Mouse (Mus musculus): Measurements from ENCODE around the gene Slc35g2. TPM values are rescaled to one million over a fixed set of nuclear protein-coding genes. Genes with fewer than 3 reads are reported as not detected.

The Slc35g2 gene
- polyA plus RNA-seq, 1 experiment from 2014 or later, result 6.5 TPM

DNA sequence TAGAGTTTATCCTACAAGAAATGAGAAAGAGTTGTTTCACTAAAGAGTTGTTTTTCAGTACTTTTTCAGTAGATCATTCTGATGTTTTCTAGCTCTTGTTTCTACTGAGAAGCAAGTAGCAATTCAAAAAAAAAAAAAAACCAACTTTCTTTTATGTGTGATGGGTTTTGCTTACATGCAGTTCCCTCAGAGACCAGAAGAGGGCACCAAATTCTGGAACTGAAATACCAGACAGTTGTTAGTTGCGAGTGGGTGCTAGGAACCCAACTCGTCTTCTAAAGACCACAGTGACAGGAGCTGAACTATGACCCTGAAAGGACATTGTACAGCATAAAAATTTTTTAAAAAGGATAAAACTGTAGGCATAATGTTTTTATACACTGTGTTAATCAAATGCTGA is 22.6 kb downstream of the Slc35g2 start:
- Histone ChIP-seq H3K4me3 (no peak overlapping the region), H3K4me1 (peaks cover 28% of the 10 kb centered on the region), H3K9me3 (replicated peaks) (peaks cover 12% of the 10 kb centered on the region), H3K36me3 (peaks cover 27% of the 10 kb centered on the region), H3K27ac (replicated peaks) (no peak overlapping the region), H3K27me3 (ENCODE audit: low read depth, poor library complexity, severe bottlenecking) (no peaks in the 10 kb centered on the region)
- no peak for DNase-seq (ENCODE audit: low spot score)
- 87% methylated on average over 2 of the region's 2 CpGs for WGBS

DNA sequence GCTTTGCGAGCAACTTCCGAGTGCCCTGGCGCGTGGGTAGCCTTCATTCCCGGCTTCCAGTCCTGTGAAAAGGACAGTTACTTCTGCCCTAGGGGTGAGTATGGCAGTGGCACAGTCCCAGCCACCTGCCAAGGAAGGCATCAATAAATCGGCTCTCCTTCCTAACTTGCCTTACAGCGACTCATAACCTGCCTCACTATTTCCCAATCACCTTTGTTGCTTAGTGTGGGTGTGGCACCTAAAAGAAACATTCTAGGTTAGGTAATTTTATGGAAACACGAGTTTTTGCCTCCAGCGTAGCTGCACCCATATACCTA is 24.3 kb downstream of the Slc35g2 start:
- Histone ChIP-seq H3K36me3 (peaks cover 17% of the 10 kb centered on the region), H3K4me3 (peak overlapping the region; percentile 96), H3K9me3 (replicated peaks) (peaks cover 12% of the 10 kb centered on the region), H3K27me3 (ENCODE audit: low read depth, poor library complexity, severe bottlenecking) (no peaks in the 10 kb centered on the region), H3K27ac (replicated peaks) (peak overlapping the region; percentile 96), H3K4me1 (peaks cover 29% of the 10 kb centered on the region)
- 17% methylated on average over 9 of the region's 9 CpGs for WGBS
- DNase-seq (ENCODE audit: low spot score), result no peak

DNA sequence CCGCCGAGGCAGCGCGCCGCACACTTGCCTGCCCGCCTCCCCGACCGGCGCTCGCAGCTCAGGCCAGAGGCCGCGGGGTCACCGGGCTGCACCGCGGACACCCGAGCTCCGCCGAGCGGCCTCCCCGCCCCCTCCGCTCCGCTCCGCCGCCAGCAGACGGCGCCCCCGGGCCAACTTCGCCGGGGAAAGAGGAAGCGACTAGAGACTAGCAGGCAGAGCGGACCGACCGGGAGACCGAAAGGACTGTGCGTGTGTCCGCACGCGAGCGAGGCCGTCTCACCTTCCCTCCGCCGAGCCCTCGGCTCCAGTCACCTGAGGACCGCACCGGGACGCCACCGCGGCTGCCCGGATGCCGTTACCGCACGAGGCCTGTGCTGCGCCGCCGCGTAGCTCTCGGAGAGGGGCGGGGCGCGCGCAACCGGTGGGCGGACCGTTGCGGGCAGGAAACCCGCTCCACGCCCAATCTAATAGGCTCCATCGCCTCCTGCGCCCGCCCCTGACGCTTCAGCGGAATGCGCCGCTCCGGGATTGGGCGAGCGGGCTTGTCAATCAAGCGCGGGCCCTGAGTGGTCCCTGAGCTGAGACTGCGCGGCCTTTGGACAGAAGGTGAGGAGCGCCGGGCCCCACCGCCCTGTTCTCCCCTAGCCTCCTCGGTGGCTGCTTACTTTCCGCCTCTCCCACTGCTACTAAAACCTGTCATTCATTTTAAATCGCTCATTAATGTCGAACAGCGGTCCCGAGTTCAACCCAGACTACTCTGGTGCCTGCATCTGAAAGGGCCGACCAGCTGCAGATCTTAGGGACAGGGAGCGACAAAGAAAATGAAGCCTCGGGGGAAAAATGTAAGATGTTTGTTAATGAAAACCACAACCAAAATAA is 24.9 kb downstream of the Slc35g2 start, which contains the start of gene Nck1:
TSS of gene Nck1 (minus strand) at position 420 of the 879 bp plus-strand sequence.
- Histone ChIP-seq H3K27me3 (ENCODE audit: low read depth, poor library complexity, severe bottlenecking) (no peaks in the 10 kb centered on the region), H3K36me3 (peaks cover 14% of the 10 kb centered on the region), H3K9me3 (replicated peaks) (peaks cover 12% of the 10 kb centered on the region), H3K27ac (replicated peaks) (peak within 1 kb of the TSS; percentile 96), H3K4me1 (peaks cover 29% of the 10 kb centered on the region), H3K4me3 (peak within 1 kb of the TSS; percentile 96)
- WGBS, result under 1% methylated on average over 93 of the region's 93 CpGs
- DNase-seq (ENCODE audit: low spot score), result peak; percentile 98

DNA sequence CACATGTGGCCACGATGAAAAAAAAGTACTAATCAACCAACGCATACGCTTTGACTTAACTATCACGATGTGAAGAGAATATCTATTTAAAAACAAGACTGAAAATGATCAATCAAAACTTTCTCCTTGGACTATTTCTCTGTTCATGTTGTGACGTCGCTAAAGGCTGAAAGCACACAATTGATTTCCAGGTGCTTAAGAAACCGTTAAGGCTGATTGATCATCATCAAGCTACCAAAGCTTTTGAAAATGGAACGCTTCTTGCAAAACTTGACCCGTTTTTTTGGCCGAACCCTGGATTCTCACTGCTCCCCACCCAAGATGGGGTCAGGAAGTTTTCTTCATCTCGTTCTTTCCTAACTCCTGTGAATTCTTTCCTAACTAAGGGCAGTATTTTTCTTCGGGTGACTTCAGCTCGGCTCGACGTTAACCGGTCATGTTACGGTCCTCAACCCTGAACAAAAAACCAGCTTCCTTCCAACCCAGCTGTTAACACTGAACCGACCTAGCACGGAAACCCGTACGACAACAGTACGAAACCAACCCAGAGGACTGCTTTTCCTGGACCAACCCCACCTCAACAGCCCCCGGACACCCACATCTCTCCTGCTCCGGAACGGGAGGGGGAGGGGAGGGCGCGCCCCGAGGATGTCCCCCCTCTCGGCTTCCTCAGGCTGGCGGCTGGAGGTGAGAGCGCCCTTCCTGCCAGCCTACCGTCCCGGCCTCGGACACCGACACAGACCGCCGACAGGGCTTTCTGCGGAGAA is 25.8 kb downstream of the Slc35g2 start:
- DNase-seq (ENCODE audit: low spot score), result no peak

DNA sequence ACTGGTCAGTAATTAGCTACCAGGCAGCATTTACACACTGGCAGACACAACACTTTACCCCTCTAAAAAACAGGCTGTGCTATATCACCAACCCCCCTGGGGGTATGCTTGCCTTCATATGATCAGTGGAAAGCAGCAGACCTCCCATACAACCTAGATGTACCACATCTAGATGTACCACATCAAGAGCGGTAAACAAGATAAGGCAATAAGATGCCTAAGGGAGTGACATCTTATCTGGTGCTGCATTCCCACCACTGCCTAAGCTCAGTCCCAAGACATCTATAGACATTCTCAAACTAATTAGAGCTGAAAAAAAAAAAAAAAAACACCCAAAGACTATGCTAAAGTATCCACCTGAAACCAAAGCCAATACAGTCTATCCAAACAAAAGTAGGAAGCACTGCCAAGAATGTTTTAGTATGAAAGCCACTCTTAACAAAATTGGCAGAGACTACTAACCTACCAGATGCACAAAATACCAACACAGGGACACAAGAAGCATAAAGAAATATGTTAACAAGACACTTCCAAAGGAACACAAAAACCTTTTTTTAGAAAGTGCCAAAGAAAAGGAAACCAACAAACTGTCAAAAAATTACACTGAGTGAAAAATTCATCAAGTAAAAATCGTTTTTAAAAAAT is 35.1 kb downstream of the Slc35g2 start:
- no peak overlapping the region for H3K4me3 ChIP-seq
- 95% methylated on average over 2 of the region's 2 CpGs for WGBS

More for the DNA sequence above, 25.8 kb downstream of the Slc35g2 start:
- peak overlapping the region; percentile 96 for H3K4me3 ChIP-seq
- peak overlapping the region; percentile 96 for H3K27ac ChIP-seq (replicated peaks)
- 2% methylated on average over 38 of the region's 38 CpGs for WGBS
- no peaks in the 10 kb centered on the region for H3K27me3 ChIP-seq (ENCODE audit: low read depth, poor library complexity, severe bottlenecking)
- H3K36me3 ChIP-seq, result peaks cover 14% of the 10 kb centered on the region
- peaks cover 12% of the 10 kb centered on the region for H3K9me3 ChIP-seq (replicated peaks)
- peaks cover 29% of the 10 kb centered on the region for H3K4me1 ChIP-seq

DNA sequence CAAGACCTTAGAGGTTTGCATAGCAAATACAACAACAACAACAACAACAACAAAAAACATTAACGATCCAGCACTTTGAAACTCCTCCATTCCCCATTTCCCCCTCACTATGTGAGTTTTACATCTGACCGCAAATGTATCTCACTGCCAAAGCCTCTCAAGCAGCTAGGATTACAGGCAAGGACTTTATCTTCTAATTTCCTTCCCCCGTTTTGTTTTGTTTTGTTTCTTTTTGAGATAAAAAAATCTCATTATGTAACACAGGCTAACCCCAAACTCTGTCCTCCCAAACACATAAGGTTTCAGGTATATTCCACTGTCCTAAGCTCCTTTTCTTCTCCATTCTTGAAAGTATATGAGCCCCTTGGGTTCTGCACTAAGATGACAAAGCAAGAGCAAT is 36.2 kb downstream of the Slc35g2 start:
- H3K4me3 ChIP-seq, result no peak overlapping the region
- no peak overlapping the region for H3K27ac ChIP-seq (replicated peaks)
- no peaks in the 10 kb centered on the region for H3K27me3 ChIP-seq (ENCODE audit: low read depth, poor library complexity, severe bottlenecking)
- H3K36me3 ChIP-seq, result peaks cover 9% of the 10 kb centered on the region; the same call in 1 of the 2 replicates
- 93% methylated on average over 3 of the region's 3 CpGs for WGBS
- no peaks in the 10 kb centered on the region for H3K9me3 ChIP-seq (replicated peaks)
- H3K4me1 ChIP-seq, result no peaks in the 10 kb centered on the region
- DNase-seq (ENCODE audit: low spot score), result no peak

More for the DNA sequence above, 35.1 kb downstream of the Slc35g2 start:
- Histone ChIP-seq H3K36me3 (peaks cover 9% of the 10 kb centered on the region; the same call in 1 of the 2 replicates), H3K4me1 (no peaks in the 10 kb centered on the region), H3K9me3 (replicated peaks) (no peaks in the 10 kb centered on the region), H3K27ac (replicated peaks) (no peak overlapping the region), H3K27me3 (ENCODE audit: low read depth, poor library complexity, severe bottlenecking) (no peaks in the 10 kb centered on the region)
- DNase-seq (ENCODE audit: low spot score), result no peak

DNA sequence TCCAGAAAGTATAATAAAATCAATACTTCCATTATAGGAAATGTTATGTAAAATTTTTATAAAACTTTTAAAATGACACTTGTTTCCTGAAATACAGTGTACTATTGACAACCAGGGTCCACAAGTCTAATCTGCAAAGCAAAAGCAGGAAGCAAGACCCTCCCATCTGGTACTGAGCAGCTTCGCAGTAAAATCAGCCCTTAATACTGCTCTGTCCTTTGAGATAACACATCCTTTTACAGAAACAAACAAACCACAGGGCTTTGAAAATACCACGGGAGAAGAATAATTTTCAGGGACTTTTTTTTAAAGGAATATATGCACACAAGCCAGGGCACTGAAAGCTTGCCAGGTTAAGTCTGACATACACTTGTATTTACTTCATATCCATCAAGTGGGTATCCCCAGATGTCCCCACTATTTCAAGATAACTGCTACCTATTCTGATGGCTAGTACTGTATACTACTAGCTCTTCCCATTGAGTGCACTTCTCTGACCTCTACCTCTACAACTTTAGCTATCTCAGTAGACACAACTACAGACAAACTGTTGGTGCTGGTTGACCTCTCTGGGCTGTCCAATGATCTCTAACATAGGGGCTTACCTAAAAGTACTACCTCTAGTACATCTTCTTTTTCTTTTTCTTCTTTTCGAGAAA is 37.9 kb downstream of the Slc35g2 start:
- H3K9me3 ChIP-seq (replicated peaks), result peaks cover 10% of the 10 kb centered on the region
- no peaks in the 10 kb centered on the region for H3K4me1 ChIP-seq
- H3K4me3 ChIP-seq, result no peak overlapping the region
- no peaks in the 10 kb centered on the region for H3K27me3 ChIP-seq (ENCODE audit: low read depth, poor library complexity, severe bottlenecking)
- H3K27ac ChIP-seq (replicated peaks), result no peak overlapping the region
- peaks cover 19% of the 10 kb centered on the region for H3K36me3 ChIP-seq
- DNase-seq (ENCODE audit: low spot score), result no peak
- WGBS, result 88% methylated on average over 3 of the region's 3 CpGs

DNA sequence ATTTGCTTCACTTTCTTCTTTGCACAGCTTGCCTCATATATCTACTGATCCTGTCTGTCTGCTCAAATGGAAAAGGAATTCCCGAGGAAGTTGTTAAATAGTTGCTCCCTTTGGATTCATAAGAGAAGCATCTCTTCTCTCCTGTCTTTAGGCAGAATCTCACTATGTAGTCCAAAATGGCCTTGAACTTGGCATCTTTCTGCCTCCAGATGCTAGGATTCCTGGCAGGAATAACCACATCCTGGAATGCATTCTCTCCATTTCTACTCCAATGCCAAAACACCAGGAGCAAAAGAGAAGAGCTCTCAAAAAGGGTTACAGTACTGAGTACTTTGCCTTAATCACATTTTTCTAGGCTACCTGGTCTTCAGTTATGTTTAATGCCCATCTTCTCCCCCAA is 39.6 kb downstream of the Slc35g2 start:
- no peaks in the 10 kb centered on the region for H3K4me1 ChIP-seq
- H3K4me3 ChIP-seq, result no peak overlapping the region
- WGBS, result 92% methylated on average over 1 of the region's 1 CpGs

DNA sequence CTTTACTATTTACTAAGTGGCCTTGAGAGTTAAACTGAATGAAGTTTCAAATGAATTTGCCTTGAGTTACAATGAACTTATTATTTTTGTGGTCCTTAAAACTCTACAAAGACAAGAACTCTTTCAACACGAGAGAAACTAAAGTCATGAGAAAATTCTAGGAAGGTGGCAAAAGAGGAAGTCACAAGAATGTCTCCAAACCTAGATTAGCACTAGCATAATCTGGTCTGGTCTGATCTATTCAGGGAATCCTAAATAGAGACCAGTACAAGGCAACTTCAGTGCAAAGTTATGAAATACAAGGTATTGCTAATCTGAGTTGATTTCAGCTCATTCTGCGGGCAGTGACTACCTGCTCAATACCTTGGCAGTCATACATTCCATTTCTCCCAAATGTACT is 45.7 kb downstream of the Slc35g2 start:
- peaks cover 10% of the 10 kb centered on the region for H3K9me3 ChIP-seq (replicated peaks)
- no peak for DNase-seq (ENCODE audit: low spot score)
- no peaks in the 10 kb centered on the region for H3K4me1 ChIP-seq
- H3K4me3 ChIP-seq, result no peak overlapping the region
- WGBS, result 89% methylated on average over 2 of the region's 2 CpGs
- H3K36me3 ChIP-seq, result peaks cover 11% of the 10 kb centered on the region
- H3K27me3 ChIP-seq (ENCODE audit: low read depth, poor library complexity, severe bottlenecking), result no peaks in the 10 kb centered on the region
- H3K27ac ChIP-seq (replicated peaks), result no peak overlapping the region

More for the DNA sequence above, 39.6 kb downstream of the Slc35g2 start:
- Histone ChIP-seq H3K36me3 (peaks cover 13% of the 10 kb centered on the region), H3K9me3 (replicated peaks) (peaks cover 10% of the 10 kb centered on the region), H3K27ac (replicated peaks) (no peak overlapping the region), H3K27me3 (ENCODE audit: low read depth, poor library complexity, severe bottlenecking) (no peaks in the 10 kb centered on the region)
- DNase-seq (ENCODE audit: low spot score), result no peak

DNA sequence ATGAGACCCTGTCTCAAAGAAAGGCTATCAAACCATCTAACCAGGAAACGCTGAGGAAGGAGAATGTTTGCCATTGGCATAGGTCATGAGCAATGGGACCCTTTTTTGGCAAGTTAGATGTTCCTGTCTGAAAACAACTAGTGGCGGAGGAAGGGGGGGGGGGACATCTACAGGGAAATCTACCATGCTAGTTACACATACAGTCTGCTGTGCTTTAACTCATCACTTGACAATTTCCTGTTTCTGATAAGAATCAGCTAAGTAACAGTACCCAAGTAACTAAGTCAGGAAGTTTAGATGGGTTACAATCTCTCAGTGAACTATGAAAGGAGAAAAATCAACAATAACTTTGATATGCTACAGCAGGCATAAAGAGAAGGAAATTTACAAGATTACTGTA is 48.9 kb downstream of the Slc35g2 start:
- H3K4me3 ChIP-seq, result no peak overlapping the region
- H3K27me3 ChIP-seq (ENCODE audit: low read depth, poor library complexity, severe bottlenecking), result no peaks in the 10 kb centered on the region
- H3K4me1 ChIP-seq, result no peaks in the 10 kb centered on the region
- DNase-seq (ENCODE audit: low spot score), result no peak
- H3K36me3 ChIP-seq, result no peaks in the 10 kb centered on the region
- 79% methylated on average over 2 of the region's 2 CpGs for WGBS
- H3K27ac ChIP-seq (replicated peaks), result no peak overlapping the region
- H3K9me3 ChIP-seq (replicated peaks), result no peaks in the 10 kb centered on the region

DNA sequence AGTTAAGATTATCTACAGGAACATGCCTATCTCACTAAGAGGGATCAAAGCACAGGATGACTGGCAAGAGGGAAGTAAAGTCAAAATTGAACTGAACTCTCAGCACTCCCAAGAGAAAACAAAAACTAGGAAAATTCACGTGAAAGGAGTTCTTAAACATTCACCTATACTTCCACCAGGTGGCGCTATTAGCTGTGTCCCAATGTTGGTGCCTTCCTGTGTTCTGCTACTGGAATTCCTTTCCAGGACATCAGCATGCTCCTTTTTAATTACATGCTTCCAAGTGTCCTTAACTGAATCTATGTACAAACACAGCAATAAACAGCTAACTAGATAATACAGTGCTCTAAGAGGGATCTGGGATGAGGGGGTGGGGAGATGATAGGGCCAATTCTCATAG is 50.3 kb downstream of the Slc35g2 start:
- Histone ChIP-seq H3K36me3 (no peaks in the 10 kb centered on the region), H3K27ac (replicated peaks) (no peak overlapping the region), H3K9me3 (replicated peaks) (no peaks in the 10 kb centered on the region), H3K4me1 (no peaks in the 10 kb centered on the region), H3K4me3 (no peak overlapping the region), H3K27me3 (ENCODE audit: low read depth, poor library complexity, severe bottlenecking) (no peaks in the 10 kb centered on the region)
- 3% methylated on average over 2 of the region's 2 CpGs for WGBS
- DNase-seq (ENCODE audit: low spot score), result peak; percentile 26

DNA sequence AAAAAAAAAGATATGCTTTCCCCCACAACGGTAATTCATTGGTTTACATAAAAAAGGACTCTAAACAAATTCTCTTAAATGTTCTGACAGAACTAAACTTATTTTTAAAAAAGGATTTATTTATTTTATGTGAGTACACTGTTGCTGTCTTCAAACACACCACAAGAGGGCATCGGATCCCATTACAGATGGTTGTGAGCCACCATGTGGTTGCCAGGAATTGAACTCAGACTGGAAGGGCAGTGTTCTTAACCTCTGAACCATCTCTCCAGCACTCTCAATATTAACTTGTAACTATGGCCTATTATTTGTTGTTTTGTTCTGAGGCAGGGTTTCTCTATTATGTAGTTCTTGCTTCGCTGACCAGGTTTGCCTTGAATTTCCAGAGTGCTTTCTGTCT is 50.9 kb downstream of the Slc35g2 start:
- Histone ChIP-seq H3K4me3 (no peak overlapping the region), H3K36me3 (no peaks in the 10 kb centered on the region), H3K27ac (replicated peaks) (no peak overlapping the region), H3K4me1 (no peaks in the 10 kb centered on the region), H3K27me3 (ENCODE audit: low read depth, poor library complexity, severe bottlenecking) (no peaks in the 10 kb centered on the region), H3K9me3 (replicated peaks) (no peaks in the 10 kb centered on the region)
- 92% methylated on average over 3 of the region's 3 CpGs for WGBS
- no peak for DNase-seq (ENCODE audit: low spot score)
